Mouse (Mus musculus): ENCODE results near the gene Mylk3.

Mylk3 gene

DNA sequence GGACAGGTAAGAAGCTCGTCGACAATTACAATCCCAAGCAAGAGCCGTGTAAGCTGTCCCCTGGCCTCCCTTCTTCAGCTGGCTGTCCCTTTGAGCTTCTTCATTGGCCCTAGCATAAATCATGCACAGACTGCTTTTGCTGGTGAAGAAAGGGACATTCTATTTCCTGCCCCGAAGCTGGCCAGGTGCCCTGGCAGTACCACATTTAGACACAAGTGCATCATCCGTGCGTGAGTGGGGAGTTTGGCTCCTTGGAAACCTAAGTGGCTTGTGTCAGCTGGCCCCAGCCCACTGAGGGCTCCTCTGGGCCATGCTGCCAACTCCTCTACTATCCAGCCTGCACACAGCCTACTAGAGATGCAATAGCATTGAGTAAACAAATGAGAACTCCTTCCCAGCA is at the start of gene Mylk3:
Mylk3 (minus strand) TSS at position 141 of the 400 bp plus-strand sequence.
- peak; percentile 77 for ATAC-seq (ENCODE audit: low TSS enrichment)

DNA sequence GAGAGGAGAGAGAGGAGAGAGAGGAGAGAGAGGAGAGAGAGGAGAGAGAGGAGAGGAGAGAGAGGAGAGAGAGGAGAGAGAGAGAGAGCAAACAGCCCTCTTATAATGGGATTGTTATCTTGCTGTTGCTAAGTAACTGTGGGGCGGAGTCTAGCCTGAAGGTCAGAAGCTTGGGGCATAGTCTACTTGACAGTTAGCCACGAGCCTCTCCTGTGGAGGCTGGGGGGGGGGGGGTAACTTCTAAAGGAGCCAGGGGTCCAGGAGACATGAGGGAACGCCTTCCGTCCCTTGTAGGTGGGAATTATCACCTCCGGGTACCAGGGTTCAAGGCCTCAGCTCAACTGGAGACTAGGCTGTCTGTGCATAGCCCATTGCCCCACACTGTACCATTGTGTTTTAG is 49.6 kb upstream of the Mylk3 start:
- ATAC-seq (ENCODE audit: low TSS enrichment): no peak

DNA sequence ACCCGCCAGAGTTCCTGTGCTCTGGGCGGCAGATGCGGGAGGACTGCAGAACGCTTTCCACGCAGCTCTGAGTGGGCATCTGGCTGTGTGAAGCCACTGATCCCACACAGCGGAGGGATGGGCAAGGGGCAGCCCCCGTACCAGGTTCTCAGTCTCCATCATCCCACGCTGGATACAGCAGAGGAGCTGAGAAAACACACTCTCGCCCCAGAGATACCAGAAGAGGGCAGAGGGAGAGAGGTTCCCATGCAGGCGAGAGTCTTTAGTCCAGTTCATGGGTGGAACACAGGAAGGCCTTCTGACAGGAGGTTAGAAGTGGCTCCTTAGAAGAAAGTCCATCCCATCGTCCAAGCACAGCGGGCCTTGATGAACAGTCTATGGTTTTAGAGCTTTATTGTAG is 48.7 kb upstream of the Mylk3 start:
- no peak for ATAC-seq (ENCODE audit: low TSS enrichment)

DNA sequence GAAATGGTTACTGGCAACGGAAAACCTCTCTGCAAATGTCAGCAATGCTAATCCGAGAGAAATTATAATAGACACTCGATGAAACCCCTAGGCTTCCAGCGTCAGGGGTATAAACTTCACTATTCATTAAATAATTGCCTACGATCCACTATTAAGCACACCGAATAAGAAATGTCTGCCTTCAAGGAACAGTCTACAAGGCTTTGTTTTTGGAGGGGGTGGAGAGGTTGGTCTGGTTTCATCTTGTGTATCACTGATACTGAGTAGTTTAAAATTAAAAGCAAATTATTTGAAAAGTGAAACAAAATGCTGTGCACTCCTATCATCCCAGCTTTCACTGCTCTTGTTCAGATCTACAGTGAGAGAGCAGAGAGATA is 46.9 kb upstream of the Mylk3 start:
- peak; percentile 39 for ATAC-seq (ENCODE audit: low TSS enrichment)

DNA sequence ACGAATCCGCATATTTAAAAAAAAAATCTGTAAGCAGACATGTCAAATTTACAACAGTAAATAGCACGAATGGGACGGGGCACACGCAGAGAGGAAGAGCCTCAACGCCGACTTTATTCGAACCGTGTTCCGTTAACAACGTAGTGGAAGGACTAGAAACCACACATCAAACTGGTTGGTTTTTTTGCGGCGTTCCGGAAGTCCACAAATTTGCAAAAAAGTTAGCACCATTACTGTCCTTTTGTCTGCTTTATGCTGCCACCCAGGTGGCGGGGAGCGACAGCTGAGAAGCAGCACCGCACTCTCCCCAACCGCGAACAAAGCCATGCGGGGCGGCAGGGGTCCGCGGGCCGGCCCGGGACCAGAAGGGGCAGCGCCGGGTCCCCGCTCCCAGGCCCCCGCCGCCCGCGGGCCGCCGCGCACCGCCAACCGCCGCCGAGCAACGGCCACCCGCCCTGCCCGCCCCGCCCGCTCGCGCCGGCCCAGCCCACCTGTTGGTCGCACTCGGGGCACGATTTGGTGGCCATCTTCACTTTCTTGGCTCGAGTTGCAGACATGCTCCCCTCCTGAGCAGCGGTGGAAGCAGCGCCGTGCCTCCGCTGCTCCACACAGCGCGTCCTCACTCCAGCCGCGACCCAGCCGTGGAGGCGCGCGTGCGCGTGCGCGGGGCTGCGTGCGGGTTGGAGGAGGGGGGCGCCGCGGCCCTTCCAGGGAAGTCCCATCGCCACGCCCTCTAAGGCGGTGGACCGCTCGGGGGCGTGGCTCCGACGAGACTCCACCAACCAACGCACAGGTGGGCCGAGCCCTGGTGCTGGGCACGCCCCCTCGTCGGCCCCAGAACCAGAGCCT is 46.2 kb upstream of the Mylk3 start, which contains the start of gene 4921524J17Rik:
4921524J17Rik (minus strand) TSS at position 666 of the 849 bp plus-strand sequence.
- ATAC-seq (ENCODE audit: low TSS enrichment): peak; percentile 96

DNA sequence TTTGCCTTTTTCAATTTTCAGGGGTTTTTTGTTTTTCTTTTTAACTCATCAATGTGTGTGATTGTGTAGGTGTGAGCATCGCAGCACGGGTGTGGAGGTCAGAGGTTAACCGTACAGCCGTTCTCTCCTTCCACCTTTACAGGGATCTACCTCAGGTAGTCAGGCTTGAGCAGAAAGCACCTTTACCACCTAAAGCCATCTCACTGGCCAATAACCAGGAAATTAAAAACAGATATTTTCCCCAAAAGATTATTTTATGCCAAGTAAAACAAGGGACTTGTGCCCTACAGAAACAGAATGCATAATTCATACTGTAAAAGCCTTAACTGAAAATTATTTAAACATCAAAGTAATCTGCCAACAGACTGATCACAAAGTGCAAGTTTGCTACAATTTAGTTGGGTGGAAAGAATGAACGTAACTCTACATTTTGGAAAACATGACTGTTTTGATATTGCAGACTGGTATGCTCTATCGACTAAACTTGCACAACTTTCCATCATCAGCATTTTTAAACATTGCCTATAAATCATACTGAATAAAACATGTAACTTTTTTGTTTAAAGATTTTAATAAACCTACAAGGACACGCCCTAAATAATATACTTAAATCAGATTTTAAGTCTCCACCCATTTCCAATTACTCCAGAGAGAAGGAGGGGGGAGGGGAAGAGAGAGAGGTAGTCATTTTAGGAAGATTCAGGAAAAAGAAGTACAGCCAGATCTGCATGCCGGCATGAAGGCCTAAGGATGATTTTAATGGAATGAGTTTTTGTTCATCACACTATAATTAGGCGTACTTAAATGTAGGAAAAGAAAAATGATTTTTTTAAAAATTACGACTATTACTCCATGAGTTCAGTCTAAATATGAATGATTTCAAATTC is 45.4 kb upstream of the Mylk3 start:
- ATAC-seq (ENCODE audit: low TSS enrichment): no peak

DNA sequence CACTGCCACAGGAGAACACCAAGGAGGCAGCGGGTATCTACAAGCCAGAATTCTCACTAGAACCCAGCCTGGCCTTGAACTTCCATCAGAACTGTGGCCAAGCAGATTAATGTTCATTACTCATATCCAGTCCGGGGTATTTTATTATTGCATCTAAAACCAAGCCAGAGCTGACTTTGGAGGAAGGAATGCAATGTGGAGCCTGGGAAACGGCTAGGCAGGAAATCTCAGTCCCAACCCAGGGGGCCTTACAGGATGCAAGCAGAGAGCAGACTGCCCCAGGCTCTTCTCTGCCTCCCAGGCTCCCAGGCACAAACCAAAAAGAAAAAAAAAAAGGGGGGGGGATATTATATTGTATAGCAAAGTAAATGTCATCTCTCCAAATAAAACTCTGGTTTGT is 44.7 kb upstream of the Mylk3 start:
- no peak for ATAC-seq (ENCODE audit: low TSS enrichment)

DNA sequence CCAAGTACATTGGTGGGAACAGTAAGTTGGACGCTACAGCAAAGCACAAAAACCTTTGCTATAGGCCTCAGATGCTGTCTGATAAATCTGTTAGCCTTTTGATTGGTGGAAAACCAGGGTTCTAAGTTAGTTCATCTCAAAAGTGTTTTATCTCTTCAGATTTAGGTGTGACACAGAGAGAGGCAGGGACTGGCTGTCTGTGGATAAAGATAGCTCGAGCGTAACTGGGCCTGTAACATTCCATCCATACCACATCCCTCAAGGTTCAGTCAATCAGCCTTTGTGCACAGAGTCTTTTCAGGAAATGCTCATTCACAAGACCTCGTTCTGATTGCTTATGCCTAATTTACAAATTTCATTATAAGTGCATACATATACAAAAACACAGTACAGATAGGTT is 43.1 kb upstream of the Mylk3 start:
- ATAC-seq (ENCODE audit: low TSS enrichment): peak; percentile 29; the same call in 1 of the 2 replicates

DNA sequence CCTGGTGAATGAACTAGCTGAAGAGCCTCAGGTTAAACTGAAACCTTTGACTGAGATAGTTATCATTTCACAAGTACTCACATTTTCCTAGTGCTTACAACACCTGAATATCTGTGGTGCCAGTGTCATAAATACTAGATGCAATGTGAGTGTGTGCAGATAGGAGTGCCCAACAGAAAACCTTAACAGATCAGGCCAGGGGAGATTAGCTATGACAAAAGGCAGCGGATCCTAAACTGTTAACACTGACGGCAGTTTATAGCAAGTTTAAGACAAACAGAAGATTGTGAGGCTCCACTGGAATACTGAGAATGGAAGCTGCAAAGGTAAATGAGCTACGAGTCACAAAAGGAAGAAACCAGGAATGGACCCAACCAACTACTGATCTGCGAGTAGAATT is 40.9 kb upstream of the Mylk3 start:
- no peak for ATAC-seq (ENCODE audit: low TSS enrichment)

DNA sequence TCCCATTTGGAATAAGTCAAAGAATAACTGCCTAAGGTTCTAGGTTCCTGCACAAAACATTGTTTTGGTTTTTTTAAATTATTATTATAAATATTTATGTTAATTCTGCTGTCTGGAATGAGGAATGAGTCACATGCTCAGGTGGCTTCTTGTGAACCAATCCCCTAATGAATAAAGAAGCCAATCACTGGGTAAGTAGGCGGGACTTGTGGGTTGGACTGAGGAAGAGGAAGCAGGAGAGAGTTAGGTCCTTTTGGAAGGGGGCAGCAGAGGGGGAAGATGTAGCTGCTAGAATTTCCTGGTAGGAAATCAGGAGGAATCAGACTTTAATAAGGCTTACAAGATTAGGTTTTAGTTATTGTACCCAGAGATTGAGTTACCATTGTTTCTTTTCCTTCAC is 35.2 kb upstream of the Mylk3 start:
- no peak for ATAC-seq (ENCODE audit: low TSS enrichment)

DNA sequence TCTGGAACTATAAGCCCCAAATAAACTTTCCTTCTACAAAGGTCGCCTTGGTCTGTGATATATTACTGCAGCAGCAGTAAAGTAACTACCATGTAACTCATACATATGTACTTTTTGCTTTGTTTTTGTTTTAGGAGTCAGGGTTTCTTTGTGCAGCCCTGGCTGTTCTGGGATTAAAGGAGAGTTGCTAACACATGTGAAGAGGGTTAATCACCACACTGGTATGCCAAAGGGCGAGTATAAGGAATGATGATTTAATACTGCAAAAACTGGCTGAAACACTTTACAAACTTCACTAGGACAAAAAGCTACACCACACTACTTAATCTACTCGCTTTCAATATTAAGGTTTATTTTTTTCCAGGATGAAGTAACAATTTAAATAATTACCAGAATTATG is 22.4 kb upstream of the Mylk3 start:
- no peak for ATAC-seq (ENCODE audit: low TSS enrichment)

DNA sequence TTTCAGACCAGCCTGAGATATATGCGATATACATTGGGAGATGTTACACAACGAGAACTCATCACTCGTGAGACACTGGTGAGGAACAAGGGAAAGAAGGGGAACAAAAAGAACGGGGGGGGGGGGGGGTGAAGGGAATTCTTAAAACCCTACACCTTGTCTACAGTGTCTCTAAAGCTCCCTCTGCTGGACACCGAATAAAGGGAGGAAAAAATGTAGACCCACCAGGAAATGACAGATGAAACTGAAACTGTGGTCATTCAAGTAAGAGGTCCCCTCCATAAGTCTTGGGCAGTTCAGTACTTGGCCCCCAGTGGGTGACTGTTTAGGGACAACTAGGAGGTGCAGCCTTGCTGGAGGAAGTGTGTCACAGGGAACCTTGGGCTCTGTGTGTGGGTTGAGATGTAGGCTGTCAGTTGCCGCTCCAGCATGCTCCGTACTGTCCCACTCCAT is 21.9 kb upstream of the Mylk3 start:
- ATAC-seq (ENCODE audit: low TSS enrichment): peak; percentile 81

DNA sequence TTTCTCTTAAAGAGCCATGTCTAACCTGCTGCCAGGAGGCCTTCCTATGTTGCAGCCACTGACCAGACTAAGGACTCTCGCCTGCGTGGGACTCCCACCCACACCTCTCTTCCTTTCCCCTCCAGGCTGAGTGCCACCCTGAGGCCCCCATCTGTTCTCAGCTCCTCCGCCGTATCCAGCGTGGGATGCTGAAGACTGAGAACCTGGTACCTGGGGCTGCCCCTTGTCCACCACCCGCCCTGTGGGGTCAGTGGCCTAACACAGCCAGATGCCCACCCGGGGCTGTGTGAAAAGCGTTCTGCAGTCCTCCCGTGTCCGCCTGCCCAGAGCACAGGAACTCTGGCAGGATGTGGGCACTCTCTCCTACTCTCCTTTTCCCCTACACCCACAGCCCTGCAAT is 19.8 kb upstream of the Mylk3 start:
- peak; percentile 20; the same call in 1 of the 2 replicates for ATAC-seq (ENCODE audit: low TSS enrichment)

DNA sequence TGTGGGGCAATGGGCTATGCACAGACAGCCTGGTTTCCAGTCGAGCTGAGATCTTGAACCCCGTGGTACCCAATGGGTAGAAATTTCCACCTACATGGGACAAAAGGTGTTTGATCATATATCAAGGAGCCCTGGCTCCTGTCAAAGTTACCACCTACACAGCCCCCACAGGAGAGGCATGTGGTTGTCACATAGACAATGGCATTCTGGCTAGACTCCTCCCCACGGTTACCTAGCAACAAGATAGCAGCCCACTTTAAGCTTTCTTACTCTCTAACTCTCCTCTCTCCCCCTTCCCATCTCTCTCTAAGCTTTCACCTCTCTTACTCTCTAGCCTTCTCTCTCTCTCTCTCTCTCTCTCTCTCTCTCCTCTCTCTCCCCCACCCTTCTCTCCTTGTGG is 19.3 kb upstream of the Mylk3 start:
- no peak for ATAC-seq (ENCODE audit: low TSS enrichment)

DNA sequence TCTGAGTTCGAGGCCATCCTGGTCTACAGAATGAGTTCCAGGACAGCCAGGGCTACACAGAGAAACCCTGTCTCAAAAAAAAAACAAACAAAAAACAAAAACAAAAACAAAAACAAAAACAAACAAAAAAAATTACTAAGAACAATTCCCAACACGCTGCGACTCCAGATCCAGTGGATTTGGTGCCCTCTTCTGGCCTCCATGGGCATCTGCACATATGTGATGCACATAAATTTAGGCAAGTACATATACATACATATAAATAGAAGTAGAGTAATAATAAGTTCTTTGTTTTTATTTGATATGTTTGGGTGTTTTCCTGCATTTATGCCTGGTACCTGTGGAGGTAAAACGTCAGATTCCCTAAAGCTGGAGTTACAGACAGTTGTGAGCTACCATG is 12.4 kb upstream of the Mylk3 start:
- ATAC-seq (ENCODE audit: low TSS enrichment): no peak

DNA sequence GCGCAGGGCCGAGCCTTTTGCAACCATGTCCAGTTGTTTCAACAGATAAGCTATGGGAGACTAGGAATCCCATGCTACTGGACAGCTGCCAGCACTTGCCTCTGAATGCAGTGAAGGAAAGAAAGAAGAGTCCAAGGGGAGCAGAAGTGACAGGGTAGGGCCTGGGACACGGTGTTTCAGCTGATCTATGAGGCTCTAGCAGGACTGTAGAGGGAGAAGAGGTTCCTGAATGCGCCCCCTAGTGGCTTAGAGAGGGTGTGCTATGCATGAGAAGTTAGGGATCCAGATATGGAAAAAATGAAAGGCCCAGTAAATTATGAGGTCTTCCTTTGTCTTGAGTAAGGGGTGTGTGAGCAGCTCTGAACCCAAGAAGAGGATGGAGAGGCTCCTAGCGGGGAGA is 11.4 kb upstream of the Mylk3 start:
- peak; percentile 74 for ATAC-seq (ENCODE audit: low TSS enrichment)

DNA sequence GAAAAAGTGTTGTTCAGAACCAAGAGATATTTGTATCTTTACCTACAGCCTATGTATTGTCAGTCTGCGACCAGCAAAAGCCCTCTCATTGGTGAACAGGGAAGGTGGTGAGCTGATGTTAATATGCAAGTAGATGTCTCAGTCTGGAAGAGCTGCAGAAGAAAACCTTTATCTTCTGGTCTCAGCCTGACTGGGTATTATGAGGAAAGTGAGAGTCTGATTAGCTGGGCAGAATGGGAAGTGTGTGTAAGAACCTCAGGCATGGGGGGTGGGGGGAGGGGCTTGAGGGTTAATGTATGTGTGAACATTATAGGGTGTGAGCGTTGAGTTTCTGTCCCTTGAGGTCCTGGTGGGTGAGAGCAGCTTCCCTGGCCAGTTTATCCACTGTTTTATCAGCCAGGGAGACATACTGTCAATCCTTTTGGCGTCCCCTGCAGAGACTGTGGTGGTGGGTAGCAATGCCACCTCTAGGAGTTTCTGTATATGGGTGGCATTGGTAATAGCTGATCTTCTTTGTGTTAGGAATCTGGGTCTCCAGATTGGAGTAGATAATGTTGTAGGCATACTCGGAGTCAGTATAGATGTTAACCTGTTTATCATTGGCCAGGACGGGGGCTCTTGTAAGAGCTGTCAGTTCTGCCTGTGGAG is 10.4 kb upstream of the Mylk3 start:
- no peak for ATAC-seq (ENCODE audit: low TSS enrichment)

DNA sequence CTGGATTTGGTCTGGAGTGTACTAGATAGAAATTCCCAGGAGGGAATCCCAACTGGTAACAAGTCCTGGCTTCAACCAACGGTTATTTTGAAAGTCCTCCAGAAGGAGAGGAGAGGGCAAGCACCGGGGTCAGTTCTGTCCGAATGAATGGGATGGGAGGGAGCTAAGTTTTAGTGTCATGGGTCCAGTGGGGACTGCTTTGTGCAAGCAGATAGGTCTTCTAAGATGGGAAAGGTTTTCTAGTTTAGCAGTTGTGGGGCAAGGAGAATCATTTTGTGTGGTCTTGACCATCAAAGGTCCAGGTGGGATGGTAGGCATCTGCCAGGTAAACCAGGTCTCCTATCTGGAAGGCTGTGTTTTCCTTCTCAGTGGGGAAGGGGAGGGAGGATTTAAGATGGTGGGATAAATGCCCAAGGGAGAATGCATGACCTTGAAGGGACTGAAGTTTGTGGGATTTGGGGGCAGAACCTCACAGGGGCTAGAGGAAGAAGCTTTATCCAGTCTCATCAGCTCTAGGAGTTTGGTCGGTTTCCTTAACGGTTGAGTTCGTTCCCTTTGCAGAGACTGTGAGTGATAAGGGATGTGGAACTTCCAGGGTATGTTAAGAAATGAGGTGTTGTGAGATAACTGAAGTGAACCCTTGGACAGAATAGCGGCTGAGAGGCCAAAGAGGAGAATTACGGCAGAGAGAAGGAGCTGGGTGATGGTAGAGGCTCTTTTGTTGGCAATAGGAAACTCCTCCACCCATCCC is 9.7 kb upstream of the Mylk3 start:
- no peak for ATAC-seq (ENCODE audit: low TSS enrichment)

DNA sequence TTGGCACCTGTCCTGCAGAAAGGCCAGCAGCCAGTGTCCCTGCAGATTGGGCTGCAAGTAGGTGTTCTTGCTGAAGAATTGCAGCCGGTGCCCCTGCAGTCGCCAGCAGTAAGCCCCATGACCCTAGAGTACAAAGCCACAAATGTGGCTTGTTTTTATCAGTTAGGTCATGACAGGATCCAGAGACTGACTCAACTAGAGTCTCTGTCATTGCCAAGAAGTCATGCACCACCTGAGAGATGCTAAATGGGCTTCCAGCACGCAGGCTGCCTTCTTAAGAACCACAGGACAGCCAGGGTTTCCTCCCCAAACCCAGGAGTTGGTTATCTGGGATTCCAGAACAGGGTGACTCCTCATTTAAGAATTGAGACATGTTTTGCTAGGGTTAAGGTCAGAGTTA is 8.9 kb upstream of the Mylk3 start:
- ATAC-seq (ENCODE audit: low TSS enrichment): no peak

DNA sequence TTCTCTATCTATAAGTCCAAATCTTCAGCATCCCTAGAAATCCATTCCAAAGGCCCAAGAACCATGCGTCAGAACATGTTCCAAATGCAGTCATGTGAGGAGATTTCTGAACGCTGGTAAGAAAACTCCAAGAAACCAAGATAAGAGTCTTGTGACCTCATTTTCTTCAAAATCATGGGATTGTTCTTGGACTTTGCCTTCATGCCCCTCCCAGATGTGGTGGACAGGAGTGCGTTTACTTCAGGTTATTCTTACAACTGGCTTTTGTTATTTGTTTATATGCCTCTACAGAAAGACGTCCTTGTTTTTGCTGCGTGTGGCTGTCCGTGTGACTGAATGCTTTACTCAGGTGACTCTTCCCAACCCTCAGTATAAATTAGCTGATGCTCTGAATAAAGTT is 7.1 kb upstream of the Mylk3 start:
- ATAC-seq (ENCODE audit: low TSS enrichment): no peak

DNA sequence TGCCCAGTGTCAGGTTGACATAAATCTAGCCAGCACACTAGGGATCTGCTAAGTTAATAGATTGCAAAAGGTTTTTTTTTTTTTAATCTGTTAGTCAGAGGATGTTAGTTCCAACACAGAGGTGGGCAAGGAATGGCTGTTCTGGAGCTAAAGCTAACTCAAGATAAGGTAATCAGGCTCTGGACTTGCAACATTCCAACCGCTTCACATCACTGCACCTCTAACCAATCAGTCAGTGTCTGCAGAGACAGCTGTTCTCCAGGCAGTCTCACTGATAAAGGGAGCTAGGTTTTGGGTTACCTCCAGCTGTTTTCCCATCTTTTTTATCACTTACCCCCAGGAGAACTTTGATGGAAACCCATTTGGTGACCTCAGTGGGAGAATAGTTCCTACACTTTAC is 5.3 kb upstream of the Mylk3 start:
- no peak for ATAC-seq (ENCODE audit: low TSS enrichment)

DNA sequence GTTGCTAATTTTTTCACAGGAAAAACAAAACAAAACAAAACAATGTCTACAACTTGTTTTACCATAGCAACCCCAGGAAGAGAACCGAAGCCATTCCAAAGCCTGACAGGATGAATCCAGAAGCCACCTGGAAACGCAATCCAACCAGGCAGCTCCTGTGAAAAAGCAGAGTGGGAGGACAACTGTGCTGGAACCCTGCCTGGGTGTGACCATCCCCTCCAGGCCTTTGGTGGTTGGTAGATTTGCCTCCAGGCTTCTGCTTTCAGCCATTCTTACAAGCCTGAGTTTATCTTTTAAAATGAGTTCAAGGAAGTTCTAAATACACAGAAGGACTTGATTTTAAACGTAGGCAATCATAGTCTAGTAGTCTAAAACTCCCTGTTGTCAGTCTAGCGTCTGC is 4.2 kb downstream of the Mylk3 start:
- ATAC-seq (ENCODE audit: low TSS enrichment): peak; percentile 35; the same call in 1 of the 2 replicates

Measured in frontal cortex, adult (tissue).